Comparison of ENCODE assay signal across 1 mouse cellular context in the genomic region with DNA sequence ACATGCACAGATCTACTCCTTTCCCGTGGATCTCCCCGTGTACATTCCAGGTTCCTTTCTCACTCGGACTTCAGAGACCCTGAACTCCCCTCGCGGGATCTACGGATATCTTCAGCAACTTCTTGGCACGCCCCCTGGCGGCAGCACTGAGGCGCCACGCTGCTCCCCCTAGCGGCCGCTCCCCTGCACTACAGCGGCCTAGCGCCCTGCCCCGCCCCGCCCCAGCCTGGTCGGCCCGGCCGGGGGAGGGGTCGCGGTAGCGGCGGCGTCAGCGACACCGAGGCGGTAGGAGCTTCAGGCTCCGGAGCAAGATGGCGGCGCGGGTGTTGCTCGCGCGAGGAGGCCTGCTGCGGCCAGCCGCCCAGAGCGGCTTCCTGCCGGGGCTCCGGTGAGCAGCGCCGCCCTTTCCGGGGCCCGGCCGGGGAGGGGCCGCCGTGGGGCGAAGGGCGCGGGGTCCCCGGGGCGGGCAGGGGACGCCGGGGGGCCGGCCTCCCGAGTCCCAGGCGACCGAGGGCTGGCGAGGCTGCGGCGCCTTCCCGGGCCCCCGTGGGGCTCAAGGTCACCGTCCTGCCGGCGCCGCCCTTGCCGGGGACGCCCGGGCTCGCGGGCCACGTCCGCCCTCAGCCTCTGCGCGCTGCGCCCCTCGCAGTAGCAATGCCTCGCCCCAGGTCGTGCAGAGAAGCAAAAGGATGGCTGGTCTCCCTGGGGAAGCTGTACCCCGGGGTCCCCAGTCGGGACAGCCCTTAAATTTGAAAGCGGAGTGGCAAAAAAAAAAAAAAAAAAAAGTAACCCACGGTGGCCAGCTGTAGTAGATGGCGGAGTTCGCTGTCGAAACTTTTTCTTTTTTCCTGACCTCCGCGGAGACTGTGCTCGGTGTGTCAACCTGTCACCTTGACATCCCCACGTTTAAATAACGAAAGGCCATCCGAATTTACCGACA.
A peak's percentile ranks its signal among the peaks of the same experiment; 100 is the strongest.
TF ChIP-seq lines count a peak whose summit lies in the region.

Gene Nipsnap2, plus strand, starts transcription at position 230 of the 940 bp plus-strand sequence.

TF ChIP-seq in CH12.LX, 34 proteins besides CTCF, POLR2A, EP300 and RAD21 (continued from another document):
- TF ChIP-seq JUND (conservative IDR thresholded peaks at IDR 0.05; ENCODE audit: low read depth, low read length) (no peak), IRF4 (IDR thresholded peaks at IDR 0.05; ENCODE audit: low read depth, low read length) (peak; percentile 78), HCFC1 (IDR thresholded peaks at IDR 0.05; ENCODE audit: low read depth, low read length) (peak; percentile 72), TBP (conservative IDR thresholded peaks at IDR 0.05; ENCODE audit: low read depth, low read length) (peak; percentile 53; the same call in 1 of the 2 replicates), MXI1 (IDR thresholded peaks at IDR 0.05; ENCODE audit: low read depth, low read length) (peak; percentile 43; the same call in 1 of the 2 replicates), USF1 (IDR thresholded peaks at IDR 0.05; ENCODE audit: low read depth, low read length) (no peak), MEF2A (IDR thresholded peaks at IDR 0.05; ENCODE audit: borderline replicate concordance, low read depth, low read length) (peak; percentile 83), MYC (IDR thresholded peaks at IDR 0.05; ENCODE audit: low read depth, low read length) (peak; percentile 51; the same call in 1 of the 2 replicates), POLR2AphosphoS2 (IDR thresholded peaks at IDR 0.05; ENCODE audit: low read depth, low read length) (no peak), ZKSCAN1 (IDR thresholded peaks at IDR 0.05; ENCODE audit: borderline replicate concordance, low read depth, low read length) (no peak), MAZ (IDR thresholded peaks at IDR 0.05; ENCODE audit: low read depth, low read length) (peak; percentile 69), RCOR1 (conservative IDR thresholded peaks at IDR 0.05; ENCODE audit: low read depth, low read length) (no peak), GABPA (IDR thresholded peaks at IDR 0.05; ENCODE audit: insufficient replicate concordance, low read depth, low read length) (no peak), ZC3H11A (IDR thresholded peaks at IDR 0.05; ENCODE audit: low read depth, low read length) (no peak), ETS1 (conservative IDR thresholded peaks at IDR 0.05; ENCODE audit: low read depth, low read length) (no peak), SMC3 (IDR thresholded peaks at IDR 0.05; ENCODE audit: low read depth, low read length) (peak; percentile 72), JUN (IDR thresholded peaks at IDR 0.05; ENCODE audit: insufficient read depth, low read depth, low read length) (no peak), NELFE (IDR thresholded peaks at IDR 0.05; ENCODE audit: low read depth, low read length) (peak; percentile 97)
TF ChIP-seq in CH12.LX: peak in this region for 18.
